Mouse (Mus musculus) kidney, adult 2 months (tissue): ENCODE measurements around the gene Fkbpl.

Source experiments
- CTCF ChIP-seq: fragments of 200-500 bp; conservative IDR thresholded peaks from 2 replicates; pipeline ENCODE4 v1.5.1; 2011; ENCODE audit warnings: low read depth, mild to moderate bottlenecking, control low read depth, low read length, moderate library complexity, mixed read lengths; ENCODE audit not compliant: insufficient read depth, insufficient read length
- POLR2A ChIP-seq: fragments of 200-500 bp; IDR thresholded peaks from one replicate; pipeline ENCODE4 v1.6.1; 2011; ENCODE audit warnings: low read depth, low read length, control low read depth

GRCm38 (mm10) chr17:34626062-34626772, 18.3 kb upstream of the Fkbpl start:
- no peak for TF ChIP-seq POLR2A
- no peak for TF ChIP-seq CTCF
